Mouse (Mus musculus) hindbrain, embryonic 16.5 days (tissue): Measurements from ENCODE around the gene Khdc4. TPM values are rescaled to one million over a fixed set of nuclear protein-coding genes. Genes with fewer than 3 reads are reported as not detected.

ENCODE experiments used
- ATAC-seq: fragments of 200-750 bp; cut with Nextera tagmentation; 2 replicates; pipeline ENCODE4 v1.8.0; 2017; ENCODE audit warnings: moderate TSS enrichment, moderate library complexity
- H3K27ac ChIP-seq: fragments of 300-500 bp; sonication (generic); 2 replicates; pipeline ENCODE4 v1.5.1; 2014; ENCODE audit warnings: low read depth, mild to moderate bottlenecking, control low read depth, low read length, moderate library complexity
- H3K27me3 ChIP-seq: fragments of 300-500 bp; sonication (generic); replicated peaks from 2 replicates; pipeline ENCODE4 v1.6.1; 2014; ENCODE audit warnings: low read length; ENCODE audit not compliant: control insufficient read depth, insufficient read depth
- H3K36me3 ChIP-seq: fragments of 300-500 bp; sonication (generic); 2 replicates; pipeline ENCODE4 v1.6.1; 2014; ENCODE audit warnings: mild to moderate bottlenecking, low read length, moderate library complexity, mixed read lengths; ENCODE audit not compliant: control insufficient read depth, insufficient read depth
- H3K4me1 ChIP-seq: fragments of 300-500 bp; sonication (generic); 2 replicates; pipeline ENCODE4 v1.6.1; 2014; ENCODE audit warnings: low read depth, low read length; ENCODE audit not compliant: control insufficient read depth, insufficient read depth
- H3K4me2 ChIP-seq: fragments of 300-500 bp; sonication (generic); 2 replicates; pipeline ENCODE4 v1.6.1; 2014; ENCODE audit warnings: mild to moderate bottlenecking, low read length, control low read depth, moderate library complexity
- H3K4me3 ChIP-seq: fragments of 300-500 bp; sonication (generic); 2 replicates; pipeline ENCODE4 v1.5.1; 2014; ENCODE audit warnings: mild to moderate bottlenecking, low read length, control low read depth, moderate library complexity
- H3K9ac ChIP-seq: fragments of 300-500 bp; sonication (generic); 2 replicates; pipeline ENCODE4 v1.6.1; 2014; ENCODE audit warnings: low read depth, mild to moderate bottlenecking, control low read depth, low read length, moderate library complexity
- H3K9me3 ChIP-seq: fragments of 300-500 bp; sonication (generic); 2 replicates; pipeline ENCODE4 v1.6.1; 2014; ENCODE audit warnings: mild to moderate bottlenecking, low read length, moderate library complexity; ENCODE audit not compliant: control insufficient read depth
- WGBS: fragments of 180-500 bp; shearing (Covaris S2); extraction: QIAGEN DNeasy Blood & Tissue Kit; methylation state at CpG from one replicate; pipeline ENCODE4 v1.1.7; 2014; 5-methylcytosine and 5-hydroxymethylcytosine counted together
- polyA plus RNA-seq: library from polyadenylated mRNA; unstranded; fragments of >200 nt; fragmentation: Nextera tagmentation; extraction: Ambion mirVana; gene quantifications from 2 replicates; pipeline ENCODE4 v1.2.1, GENCODE M21; 2015

Gene Khdc4
- polyA plus RNA-seq, 1 experiment from 2014 or later: 70.2 TPM

GRCm38 (mm10) chr3:88685958-88686451 lies 402 bp downstream of the Khdc4 start:
- Histone ChIP-seq H3K9ac (peak overlapping the region; percentile 91), H3K4me1 (peaks cover 21% of the 10 kb centered on the region), H3K4me3 (peak overlapping the region; percentile 54), H3K27ac (peak overlapping the region; percentile 97), H3K36me3 (peaks cover 19% of the 10 kb centered on the region), H3K9me3 (no peaks in the 10 kb centered on the region), H3K4me2 (peak overlapping the region; percentile 89), H3K27me3 (no peaks in the 10 kb centered on the region)
- under 1% methylated on average over 43 of the region's 45 CpGs for WGBS
- ATAC-seq: peak; percentile 69

GRCm38 (mm10) chr3:88686734-88687611 lies 1.4 kb downstream of the Khdc4 start:
- no peak for ATAC-seq
- Histone ChIP-seq H3K4me3 (peak overlapping the region; percentile 54), H3K4me2 (peak overlapping the region; percentile 89), H3K9ac (peak overlapping the region; percentile 91), H3K27ac (peak overlapping the region; percentile 97; the same call in 1 of the 2 replicates), H3K27me3 (no peaks in the 10 kb centered on the region), H3K4me1 (peaks cover 21% of the 10 kb centered on the region), H3K9me3 (no peaks in the 10 kb centered on the region), H3K36me3 (peaks cover 22% of the 10 kb centered on the region)
- WGBS: 51% methylated on average over 13 of the region's 13 CpGs

GRCm38 (mm10) chr3:88689079-88689478 lies 3.5 kb downstream of the Khdc4 start:
- Histone ChIP-seq H3K4me3 (no peak overlapping the region), H3K9me3 (no peaks in the 10 kb centered on the region), H3K27me3 (no peaks in the 10 kb centered on the region), H3K4me2 (no peak overlapping the region), H3K27ac (no peak overlapping the region), H3K9ac (no peak overlapping the region), H3K4me1 (peaks cover 21% of the 10 kb centered on the region), H3K36me3 (peaks cover 34% of the 10 kb centered on the region)
- 92% methylated on average over 5 of the region's 5 CpGs for WGBS
- no peak for ATAC-seq

GRCm38 (mm10) chr3:88695545-88695944 lies 9.9 kb downstream of the Khdc4 start:
- H3K9ac ChIP-seq: no peak overlapping the region
- H3K27me3 ChIP-seq: no peaks in the 10 kb centered on the region
- H3K4me3 ChIP-seq: no peak overlapping the region
- H3K27ac ChIP-seq: no peak overlapping the region
- H3K4me2 ChIP-seq: no peak overlapping the region
- H3K36me3 ChIP-seq: peaks cover 68% of the 10 kb centered on the region
- no peaks in the 10 kb centered on the region for H3K4me1 ChIP-seq
- H3K9me3 ChIP-seq: no peaks in the 10 kb centered on the region
- ATAC-seq: no peak

GRCm38 (mm10) chr3:88698051-88698450 lies 12.4 kb downstream of the Khdc4 start:
- Histone ChIP-seq H3K27me3 (no peaks in the 10 kb centered on the region), H3K27ac (no peak overlapping the region), H3K4me3 (no peak overlapping the region), H3K4me1 (no peaks in the 10 kb centered on the region), H3K9me3 (no peaks in the 10 kb centered on the region), H3K36me3 (peaks cover 59% of the 10 kb centered on the region), H3K9ac (no peak overlapping the region), H3K4me2 (no peak overlapping the region)
- ATAC-seq: no peak
- WGBS: 96% methylated on average over 1 of the region's 1 CpGs

GRCm38 (mm10) chr3:88698834-88699233 lies 13.2 kb downstream of the Khdc4 start:
- H3K36me3 ChIP-seq: peaks cover 55% of the 10 kb centered on the region
- H3K27me3 ChIP-seq: no peaks in the 10 kb centered on the region
- no peak overlapping the region for H3K9ac ChIP-seq
- no peak overlapping the region for H3K27ac ChIP-seq
- 97% methylated on average over 6 of the region's 6 CpGs for WGBS
- no peaks in the 10 kb centered on the region for H3K9me3 ChIP-seq
- ATAC-seq: no peak
- H3K4me1 ChIP-seq: no peaks in the 10 kb centered on the region
- no peak overlapping the region for H3K4me2 ChIP-seq
- no peak overlapping the region for H3K4me3 ChIP-seq

GRCm38 (mm10) chr3:88700247-88700646 lies 14.6 kb downstream of the Khdc4 start:
- Histone ChIP-seq H3K27ac (no peak overlapping the region), H3K27me3 (no peaks in the 10 kb centered on the region), H3K36me3 (peaks cover 51% of the 10 kb centered on the region), H3K4me2 (no peak overlapping the region), H3K4me3 (no peak overlapping the region), H3K9ac (no peak overlapping the region), H3K9me3 (no peaks in the 10 kb centered on the region), H3K4me1 (no peaks in the 10 kb centered on the region)
- ATAC-seq: no peak
- WGBS: 88% methylated on average over 3 of the region's 3 CpGs

GRCm38 (mm10) chr3:88701222-88701621 lies 15.6 kb downstream of the Khdc4 start:
- Histone ChIP-seq H3K4me1 (no peaks in the 10 kb centered on the region), H3K27me3 (no peaks in the 10 kb centered on the region), H3K36me3 (peaks cover 45% of the 10 kb centered on the region), H3K9ac (no peak overlapping the region), H3K27ac (no peak overlapping the region), H3K4me2 (no peak overlapping the region), H3K4me3 (no peak overlapping the region), H3K9me3 (no peaks in the 10 kb centered on the region)
- WGBS: 90% methylated on average over 3 of the region's 3 CpGs
- no peak for ATAC-seq

GRCm38 (mm10) chr3:88713709-88714108 lies 28.1 kb downstream of the Khdc4 start:
- no peak overlapping the region for H3K4me2 ChIP-seq
- ATAC-seq: no peak
- H3K9me3 ChIP-seq: no peaks in the 10 kb centered on the region
- H3K4me3 ChIP-seq: no peak overlapping the region
- peaks cover 8% of the 10 kb centered on the region for H3K4me1 ChIP-seq
- H3K36me3 ChIP-seq: peaks cover 33% of the 10 kb centered on the region
- H3K9ac ChIP-seq: no peak overlapping the region
- H3K27me3 ChIP-seq: no peaks in the 10 kb centered on the region
- 94% methylated on average over 4 of the region's 4 CpGs for WGBS
- H3K27ac ChIP-seq: no peak overlapping the region
